Mouse (Mus musculus) liver, adult 2 months (tissue): ENCODE results near the gene Fam199x.

ENCODE experiments used
- CTCF ChIP-seq: fragments of 200-500 bp; IDR thresholded peaks from 2 replicates; pipeline ENCODE4 v1.5.1; 2011; ENCODE audit warnings: low read depth, low read length, control low read depth
- POLR2A ChIP-seq: fragments of 200-500 bp; IDR thresholded peaks from 2 replicates; pipeline ENCODE4 v1.6.1; 2011; ENCODE audit warnings: low read length, control low read depth; ENCODE audit not compliant: insufficient read depth; ENCODE audit errors: extremely low read depth

DNA sequence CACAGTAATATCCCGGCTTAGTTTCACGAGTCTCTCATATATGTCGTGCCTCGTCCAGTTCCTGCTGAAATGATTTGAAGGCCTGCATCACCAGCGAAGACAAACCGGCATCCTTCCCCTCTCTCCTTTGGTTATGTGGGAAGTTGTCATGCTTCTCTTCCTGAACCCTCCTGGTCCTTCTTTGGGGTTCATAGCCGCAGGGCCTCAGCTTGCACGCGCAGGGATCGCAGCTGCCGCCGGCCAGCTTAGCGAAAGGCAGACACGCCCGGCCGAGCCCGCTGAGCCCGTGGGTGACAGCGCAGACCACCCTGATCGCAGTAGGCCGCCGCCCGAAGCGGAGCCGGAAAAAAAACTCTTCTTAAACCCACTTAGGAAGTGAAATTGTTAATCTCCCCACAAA, 55.1 kb downstream of the Fam199x start:
- no peak for TF ChIP-seq CTCF
- TF ChIP-seq POLR2A: no peak
